Mouse (Mus musculus) embryonic fibroblast, embryonic 13.5 days (primary cell): ENCODE results near the gene Tsc22d3.

Source experiments
- CTCF ChIP-seq: IDR thresholded peaks from 2 replicates; pipeline ENCODE4 v1.5.1; 2011; ENCODE audit warnings: mild to moderate bottlenecking, control low read depth, low read length, moderate library complexity, borderline replicate concordance; ENCODE audit not compliant: insufficient read depth
- POLR2A ChIP-seq: IDR thresholded peaks from 2 replicates; pipeline ENCODE4 v1.6.1; 2011; ENCODE audit warnings: low read depth, mild to moderate bottlenecking, control low read depth, low read length, moderate library complexity

DNA sequence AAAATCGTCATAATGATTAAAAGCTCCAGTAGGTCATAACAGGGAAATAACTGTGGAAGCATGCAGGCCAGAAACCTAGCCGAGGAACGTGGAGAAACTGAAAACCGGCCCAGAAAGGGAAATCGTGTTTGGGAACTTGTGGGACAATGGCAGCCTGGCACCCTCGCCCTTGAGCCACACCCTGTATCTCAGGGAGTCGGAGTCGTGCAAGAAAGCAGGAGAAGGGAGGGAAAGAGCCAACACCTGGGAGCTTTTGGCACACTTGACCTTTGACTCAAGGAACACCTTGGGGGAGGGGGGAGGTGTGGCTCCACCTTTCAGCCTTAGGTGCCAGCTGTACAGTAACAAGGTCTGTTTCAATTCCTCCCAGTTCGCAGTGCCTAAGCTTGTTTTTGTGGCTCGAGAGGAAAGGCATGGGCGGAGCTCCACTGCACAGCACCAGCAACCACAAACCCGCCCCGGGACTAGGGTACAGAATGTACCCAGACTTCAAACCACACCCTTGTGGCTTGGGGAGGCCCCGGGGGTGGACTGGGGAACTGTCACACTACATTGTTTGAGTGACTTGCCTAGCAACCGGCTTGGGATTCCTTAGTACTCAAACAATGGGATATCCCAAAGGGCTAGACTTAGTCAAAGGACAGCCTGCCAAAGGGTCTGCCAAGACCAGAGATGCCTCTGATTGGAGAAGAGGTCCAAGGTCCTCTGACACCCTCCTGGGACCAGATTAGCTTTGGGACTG, 94.8 kb downstream of the Tsc22d3 start:
- TF ChIP-seq POLR2A: no peak
- TF ChIP-seq CTCF: no peak
